Mouse (Mus musculus) layer of hippocampus, postnatal 25 days (tissue): ENCODE data around the gene Gopc. TPM values are rescaled to one million over a fixed set of nuclear protein-coding genes. Genes with fewer than 3 reads are reported as not detected.
A peak's percentile ranks its signal among the peaks of the same experiment; 100 is the strongest.
"Not testable (repeated sequence)": the region's sequence is repeated elsewhere in the genome, so short reads cannot be mapped to it uniquely, and the experiment has no call there.

ENCODE experiments used
- DNase-seq, 2 experiments: peaks; one replicate each; pipeline ENCODE4 v3.0.0; 2022; ENCODE audit warnings: mixed read lengths in 2 of 2, low spot score in 1 of 2; ENCODE audit errors: extremely low spot score in 1 of 2
- total RNA-seq, 2 experiments: library from RNA; stranded (reverse); gene quantifications; 2 replicates each; pipeline ENCODE4 v1.2.3; 2021

Gopc gene
- total RNA-seq, 2 experiments from 2014 or later = 42.6 to 43.3 TPM

DNA sequence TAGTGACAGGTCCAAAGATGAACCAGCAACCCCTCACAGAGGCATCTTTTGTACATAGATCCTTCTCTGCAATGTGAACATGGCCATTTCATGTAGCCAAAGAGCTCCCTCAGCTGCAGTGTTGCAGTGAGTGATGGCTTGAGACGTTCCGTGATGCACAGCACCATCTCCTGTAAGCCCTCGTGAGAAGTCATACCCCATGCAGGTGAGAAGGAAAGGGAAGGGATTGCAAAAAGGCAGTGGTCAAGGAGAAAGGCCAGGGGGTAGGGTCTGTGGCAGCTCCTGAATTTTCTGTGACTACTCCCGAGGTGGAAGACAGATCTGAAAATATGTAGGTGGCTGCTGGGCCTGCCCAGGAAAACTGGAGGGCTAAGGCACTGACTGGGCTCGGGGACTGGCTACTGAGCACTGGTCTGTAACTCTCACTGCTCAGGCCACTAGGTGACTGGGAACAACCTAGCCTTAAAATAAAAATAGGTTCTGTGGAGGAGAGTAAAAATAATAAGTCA, 7.1 kb upstream of the Gopc start, which contains the start of gene Nepn:
Gene Nepn, plus strand, starts transcription at position 51 of the 509 bp plus-strand sequence.
- no peak for DNase-seq

DNA sequence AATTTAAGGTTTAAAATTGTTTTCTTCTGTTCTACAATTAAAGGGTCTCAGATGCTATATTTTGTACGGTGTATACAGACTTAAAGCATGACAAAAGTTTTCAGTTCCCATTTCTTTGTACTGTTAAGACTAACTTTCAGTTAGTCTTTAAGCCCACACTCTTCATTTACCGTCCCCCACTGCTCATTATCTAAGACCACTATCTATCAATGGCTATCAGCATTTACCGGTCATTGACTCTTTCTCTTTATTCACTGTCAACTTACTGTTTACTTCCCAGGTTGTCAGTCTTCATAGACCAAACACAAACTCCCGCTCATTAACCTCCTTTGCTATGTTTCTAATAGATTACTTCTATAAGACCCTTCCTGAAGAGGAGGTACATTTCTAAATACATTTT, 5.3 kb upstream of the Gopc start:
- DNase-seq = no peak

DNA sequence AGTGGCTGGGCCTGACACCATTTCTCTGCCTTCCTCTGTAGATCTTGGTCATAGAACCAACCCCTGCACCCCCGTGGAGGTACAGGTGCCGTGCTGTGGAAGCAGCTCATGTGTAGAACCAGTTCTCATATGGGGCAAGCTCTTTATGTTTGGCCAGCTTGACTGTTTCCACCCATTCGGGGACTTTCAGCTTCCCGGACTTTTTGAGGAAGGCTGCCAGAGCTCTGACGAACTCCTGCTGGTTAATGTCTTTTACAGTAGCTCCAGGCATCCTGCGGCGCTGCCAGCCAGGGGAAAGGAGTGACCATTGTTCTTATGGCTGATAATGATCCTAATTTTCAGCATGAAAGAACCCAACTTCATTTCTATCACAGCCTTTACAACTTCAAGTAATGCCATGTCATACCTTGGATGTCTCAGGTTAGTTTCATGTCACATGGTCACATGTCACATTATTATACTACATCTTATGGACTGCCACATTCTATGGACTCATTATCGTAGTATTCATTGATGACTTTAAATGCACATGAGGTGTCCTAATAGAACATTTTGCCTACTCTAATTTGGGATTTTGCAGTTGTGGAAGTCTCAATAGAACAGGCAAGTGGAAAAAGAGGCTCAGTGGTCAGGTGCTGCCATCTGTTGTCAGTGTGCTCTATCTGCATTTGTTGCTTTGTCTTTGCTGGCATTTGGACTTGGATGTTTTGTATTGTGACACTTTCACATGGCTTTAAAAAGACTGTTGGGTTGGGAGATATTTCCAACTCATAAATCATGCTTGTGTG, 3.1 kb upstream of the Gopc start:
- DNase-seq = peak in 1 of 2 experiments; percentile 57

DNA sequence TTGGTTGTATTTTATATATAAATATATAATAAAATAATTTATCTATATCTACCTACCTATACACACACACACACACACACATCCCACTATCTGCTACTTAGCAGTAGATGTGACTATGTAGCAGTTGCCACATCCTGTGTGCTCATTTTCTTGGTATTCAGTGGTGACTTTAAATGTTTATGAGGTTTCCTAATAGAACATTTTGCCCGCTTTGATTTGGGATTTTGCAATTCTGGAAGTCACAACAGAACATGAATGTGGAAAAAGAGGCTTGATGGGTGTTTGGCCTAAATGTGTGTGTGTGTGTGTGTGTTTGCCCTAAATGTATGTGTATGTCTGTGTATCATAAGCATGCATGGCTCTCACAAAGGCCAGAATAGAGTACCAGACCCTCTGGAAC, 1.6 kb upstream of the Gopc start:
- no peak for DNase-seq

DNA sequence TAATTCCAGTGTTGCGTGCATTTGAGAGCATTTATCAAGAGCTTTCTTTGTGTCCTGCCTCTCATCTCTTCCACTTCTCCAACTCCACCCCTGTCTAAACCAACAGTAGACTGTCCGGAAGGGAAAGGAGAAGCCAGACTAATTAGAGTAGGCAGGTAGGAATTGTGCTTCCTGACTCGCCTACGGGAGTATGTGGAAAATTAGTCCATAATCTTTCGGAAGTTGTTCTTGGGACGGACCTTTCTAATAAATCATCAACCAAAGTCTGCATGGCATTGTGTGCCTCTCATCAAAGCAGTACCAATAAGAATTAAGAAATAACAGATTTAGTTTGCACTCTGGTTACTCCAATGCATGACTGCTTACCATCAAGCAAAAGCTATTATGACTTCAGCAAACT, 1.1 kb upstream of the Gopc start:
- DNase-seq = no peak

DNA sequence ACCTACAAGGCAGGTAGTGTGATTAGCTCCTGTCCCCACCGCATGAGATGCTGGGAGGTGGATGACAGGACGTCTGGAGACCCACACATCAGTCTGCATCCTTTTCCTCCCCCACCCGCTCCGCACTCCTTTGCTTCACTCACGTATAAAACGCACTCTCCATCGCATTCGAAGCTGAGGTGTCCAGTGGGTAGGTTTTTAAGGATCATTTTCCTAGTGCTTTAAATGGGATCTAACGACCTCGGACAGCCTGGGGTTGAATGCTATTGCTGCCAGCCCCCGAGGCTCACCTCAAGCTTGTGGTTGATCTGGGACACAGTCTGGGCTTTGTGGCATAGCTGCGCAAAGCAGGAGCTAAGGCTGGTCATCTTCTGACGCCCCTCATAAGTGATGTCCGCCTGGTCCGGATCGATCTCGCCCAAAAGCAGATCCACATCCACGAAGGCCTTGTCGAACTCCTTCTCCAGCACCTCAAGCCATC, 563 bp downstream of the Gopc start:
- peak in 1 of 2 experiments; percentile 25 for DNase-seq

DNA sequence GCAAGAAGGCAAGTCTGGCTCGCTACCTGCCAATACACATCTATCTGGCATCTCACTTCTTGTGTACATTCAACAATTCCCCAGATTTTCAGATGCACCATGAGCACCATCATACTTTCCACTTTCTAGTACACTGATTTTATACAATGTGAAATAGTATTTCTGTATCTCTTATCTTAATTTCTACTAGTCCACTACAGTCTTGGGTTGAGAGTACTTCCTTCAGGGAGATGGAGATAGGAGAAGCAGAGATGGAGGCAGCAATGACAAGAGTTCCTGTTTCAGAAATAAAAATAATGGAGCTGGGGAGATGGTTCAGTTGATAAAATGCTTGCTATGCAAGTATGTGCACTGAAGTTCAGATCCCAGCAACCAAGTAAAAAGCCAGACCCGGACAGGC, 4.1 kb downstream of the Gopc start:
- DNase-seq = no peak

DNA sequence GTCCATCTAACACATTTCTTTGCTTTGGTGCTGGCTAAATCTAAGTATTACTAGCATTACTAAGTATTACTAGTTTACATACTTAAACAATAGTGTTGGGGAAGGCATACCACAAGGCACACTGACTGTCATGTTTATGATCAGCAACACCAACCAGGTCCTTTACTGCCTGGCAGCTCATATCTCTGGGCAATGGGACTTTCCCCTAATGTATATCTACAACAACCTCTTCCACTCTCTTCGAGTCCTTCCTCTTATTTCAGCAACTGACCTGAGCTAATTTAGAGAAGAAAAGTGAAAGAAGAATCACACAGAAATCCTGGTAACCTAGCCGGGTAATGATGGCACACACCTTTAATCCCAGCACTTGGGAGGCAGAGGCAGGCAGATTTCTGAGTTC, 5.5 kb downstream of the Gopc start:
- no peak for DNase-seq

DNA sequence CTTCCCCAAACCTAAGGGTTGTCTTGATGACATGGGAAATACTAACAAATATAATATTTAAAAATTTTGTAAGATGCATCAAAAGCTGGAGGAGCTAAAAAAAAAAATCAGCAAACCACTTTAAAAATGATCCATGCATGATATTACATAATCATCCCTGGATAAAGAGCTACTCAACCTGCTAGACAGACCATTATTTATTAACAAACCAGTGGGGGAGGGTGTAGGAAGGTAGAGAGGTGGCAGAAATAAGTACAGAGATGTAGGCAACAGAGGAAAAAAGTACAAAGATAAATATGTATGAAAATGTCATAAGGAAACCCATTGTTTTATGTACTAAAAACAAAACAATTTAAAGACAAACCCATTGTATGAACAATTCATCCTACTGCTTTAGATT, 7.3 kb downstream of the Gopc start:
- DNase-seq = no peak

DNA sequence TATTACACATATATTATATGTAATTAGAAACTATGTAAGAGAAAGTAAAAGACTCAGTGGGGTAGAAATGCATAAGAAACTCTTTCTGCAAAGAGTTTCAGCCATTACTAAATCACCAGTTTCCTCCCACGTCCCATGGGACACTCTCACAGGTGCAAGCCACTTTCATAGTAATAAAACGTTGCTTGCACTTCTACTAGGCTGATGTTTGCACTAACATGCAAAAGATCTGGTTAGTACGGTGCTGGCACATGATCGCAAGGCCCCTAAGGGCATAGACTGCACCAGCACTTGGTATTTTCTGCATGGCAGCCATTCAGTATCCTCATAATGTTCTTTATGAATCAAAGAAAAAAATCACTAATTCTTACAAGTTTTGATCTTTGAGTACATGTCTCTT, 8.1 kb downstream of the Gopc start:
- DNase-seq = no peak

DNA sequence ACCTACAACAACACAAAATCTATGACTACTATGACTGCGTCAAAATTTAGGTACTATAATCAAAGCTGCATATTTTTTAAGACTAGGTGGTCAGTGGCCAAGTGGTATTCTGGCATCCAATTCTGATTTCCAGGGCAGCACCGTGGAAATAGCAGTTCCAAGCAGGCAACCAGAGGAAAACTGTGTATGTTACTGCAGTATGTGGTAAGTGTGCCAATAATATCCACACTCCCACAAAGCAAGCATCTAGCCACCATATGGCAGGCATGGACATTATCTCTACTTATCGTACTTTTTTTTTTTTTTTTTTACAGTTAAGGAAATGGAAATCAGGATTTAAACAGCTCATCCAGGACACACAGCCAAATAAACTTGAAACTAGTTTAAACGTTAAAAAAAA, 13.5 kb downstream of the Gopc start:
- no peak for DNase-seq

DNA sequence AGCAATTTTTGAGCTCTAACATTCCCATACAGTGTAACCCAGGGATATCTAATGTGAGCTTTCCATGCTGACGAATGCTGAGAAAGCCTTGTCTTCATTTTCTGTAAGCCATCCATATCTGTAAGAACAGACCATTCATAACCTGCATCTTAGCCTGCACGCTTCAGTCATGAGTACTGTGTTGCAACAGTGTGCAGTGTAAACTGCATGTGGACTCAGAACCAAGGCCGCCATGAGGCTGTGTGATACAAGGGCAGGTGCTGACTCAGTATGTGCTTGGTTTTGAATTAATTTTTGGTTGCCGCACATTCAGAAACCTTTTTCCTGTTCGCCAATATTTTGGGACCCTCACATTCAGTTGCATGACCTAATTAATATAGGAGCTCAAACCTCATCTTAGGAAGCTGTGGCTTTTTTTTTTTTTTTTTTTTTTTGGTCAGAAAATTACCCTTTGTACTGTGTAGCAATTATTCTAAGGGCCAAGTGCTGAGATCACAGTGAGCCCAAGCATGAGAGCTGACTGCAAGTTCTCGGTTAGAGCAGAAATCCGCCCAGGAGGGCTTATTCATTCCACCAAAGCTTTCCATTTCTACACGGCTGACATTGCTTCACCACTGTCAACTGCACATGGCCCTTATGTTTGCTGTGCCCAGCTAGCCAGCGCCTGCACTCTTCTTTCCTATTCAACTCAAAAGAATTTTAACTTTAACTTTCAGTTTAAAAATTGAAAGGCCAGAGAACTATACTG, 20.9 kb downstream of the Gopc start:
- no peak for DNase-seq

DNA sequence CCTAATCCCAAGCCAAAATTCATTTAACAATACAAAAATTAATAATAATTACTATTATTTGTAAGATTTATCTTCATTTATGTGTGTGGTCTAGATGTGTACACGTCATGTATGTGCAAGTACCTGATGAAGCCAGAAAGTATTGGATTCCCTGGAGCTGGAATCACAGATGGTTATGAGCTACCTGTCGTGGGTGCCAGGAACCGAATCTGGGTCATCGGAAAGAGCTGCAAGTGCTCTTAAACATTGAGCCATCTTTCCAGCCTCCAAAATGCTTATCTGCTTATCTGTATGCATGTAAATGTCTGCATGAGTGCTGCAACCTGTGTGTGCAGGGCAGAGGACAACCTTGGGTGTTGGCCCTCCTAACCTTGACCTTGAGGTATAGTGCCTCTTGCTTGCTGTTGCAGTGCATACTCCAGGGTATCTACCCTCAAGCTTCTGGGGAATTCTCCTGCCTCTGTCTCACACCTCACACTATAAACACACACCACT, 21.6 kb downstream of the Gopc start:
- DNase-seq = no peak

DNA sequence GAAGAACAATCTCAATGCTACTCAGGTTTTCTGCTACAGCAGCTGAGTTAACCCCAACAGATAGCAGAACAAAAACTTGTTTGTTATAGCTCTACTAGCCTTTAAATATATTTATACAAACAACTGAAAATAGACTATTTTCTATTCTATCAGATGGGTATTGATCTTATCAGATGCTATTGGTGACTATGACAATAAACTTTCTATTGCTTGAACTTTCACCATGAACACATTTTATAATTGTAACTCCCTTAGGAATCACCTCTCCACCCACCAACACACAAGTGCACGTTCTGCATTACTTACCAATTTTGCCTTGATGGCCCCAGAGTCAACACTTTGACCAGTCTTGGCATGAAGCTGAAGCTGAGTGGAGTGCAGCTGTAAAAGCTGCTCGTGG, 23.5 kb downstream of the Gopc start, which contains the start of gene Gm26741:
Gene Gm26741, plus strand, starts transcription at position 301 of the 400 bp plus-strand sequence.
- DNase-seq = no peak

DNA sequence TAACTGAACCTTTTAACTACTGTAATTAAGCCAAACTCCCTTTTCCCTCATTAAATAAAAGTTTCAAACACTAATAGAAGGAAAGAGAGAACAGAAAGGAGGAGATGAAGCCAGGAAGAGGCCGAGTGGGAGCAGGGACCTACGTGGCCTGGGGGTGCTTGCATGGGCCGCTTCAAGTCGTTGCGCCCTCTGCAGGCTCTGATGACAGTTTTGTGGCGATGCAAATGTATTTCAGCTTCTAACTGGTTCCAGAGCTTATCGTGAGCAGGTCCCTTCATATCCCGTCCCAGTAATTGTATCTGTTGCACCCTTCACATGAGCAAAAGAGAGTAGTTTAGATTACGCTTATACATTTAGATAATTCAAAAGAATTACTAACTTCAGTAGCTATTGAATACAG, 28.7 kb downstream of the Gopc start:
- no peak for DNase-seq

DNA sequence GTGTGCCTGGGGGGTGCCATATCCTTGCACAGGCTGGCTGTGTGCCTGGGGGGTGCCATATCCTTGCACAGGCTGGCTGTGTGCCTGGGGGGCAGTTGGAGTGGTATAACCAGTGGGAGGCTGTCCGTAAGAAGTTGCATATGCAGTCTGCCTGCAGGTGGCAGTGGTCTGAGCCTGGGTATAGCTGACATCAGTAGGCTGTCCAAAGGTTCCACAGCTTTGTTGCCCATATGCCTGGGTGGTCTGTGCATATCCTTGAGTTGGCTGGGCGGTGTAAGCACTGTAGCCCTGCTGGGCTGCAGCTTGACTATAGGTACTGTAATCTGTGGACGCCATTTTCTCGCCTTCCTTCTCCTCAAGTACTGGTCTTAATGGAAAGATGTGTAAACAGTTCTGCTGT, 38.6 kb downstream of the Gopc start:
- not testable (repeated sequence) for DNase-seq

DNA sequence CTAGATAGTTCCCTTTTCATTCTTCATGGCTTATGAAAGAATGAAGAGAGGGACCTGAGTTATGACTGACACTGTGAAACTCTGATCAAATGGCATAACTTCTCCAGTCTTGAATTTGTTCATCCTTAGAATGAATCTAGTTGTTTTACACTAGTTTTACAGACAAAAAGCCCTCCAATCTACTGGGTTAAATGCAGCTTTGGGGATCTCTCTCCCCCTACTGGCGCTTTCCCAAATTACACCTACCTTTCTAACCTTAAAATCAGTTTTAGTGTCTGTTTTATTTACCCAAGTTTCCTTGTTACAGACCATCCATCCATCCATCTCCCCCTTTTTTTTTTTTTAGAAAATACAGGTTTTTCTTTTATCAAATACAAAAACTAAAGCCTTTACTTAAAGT, 50.9 kb downstream of the Gopc start:
- peak in 1 of 2 experiments; percentile 70 for DNase-seq

DNA sequence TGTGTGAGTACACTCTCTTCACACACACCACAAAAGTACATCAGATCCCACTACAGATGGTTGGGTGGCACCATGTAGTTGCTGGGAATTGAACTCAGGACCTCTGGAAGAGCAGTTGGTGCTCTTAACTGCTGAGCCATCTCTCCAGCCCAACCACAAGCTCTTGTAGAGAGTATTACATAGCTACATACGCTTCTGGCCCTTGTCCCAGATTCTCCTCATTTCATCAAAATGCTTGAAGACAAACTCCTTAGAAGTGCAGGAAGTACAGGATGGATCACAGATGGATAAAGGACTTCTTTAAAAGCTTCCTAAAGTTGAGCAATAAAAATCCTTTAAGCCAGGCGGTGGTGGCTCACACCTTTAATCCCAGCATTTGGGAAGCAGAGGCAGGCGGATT, 60.0 kb downstream of the Gopc start:
- no peak for DNase-seq

DNA sequence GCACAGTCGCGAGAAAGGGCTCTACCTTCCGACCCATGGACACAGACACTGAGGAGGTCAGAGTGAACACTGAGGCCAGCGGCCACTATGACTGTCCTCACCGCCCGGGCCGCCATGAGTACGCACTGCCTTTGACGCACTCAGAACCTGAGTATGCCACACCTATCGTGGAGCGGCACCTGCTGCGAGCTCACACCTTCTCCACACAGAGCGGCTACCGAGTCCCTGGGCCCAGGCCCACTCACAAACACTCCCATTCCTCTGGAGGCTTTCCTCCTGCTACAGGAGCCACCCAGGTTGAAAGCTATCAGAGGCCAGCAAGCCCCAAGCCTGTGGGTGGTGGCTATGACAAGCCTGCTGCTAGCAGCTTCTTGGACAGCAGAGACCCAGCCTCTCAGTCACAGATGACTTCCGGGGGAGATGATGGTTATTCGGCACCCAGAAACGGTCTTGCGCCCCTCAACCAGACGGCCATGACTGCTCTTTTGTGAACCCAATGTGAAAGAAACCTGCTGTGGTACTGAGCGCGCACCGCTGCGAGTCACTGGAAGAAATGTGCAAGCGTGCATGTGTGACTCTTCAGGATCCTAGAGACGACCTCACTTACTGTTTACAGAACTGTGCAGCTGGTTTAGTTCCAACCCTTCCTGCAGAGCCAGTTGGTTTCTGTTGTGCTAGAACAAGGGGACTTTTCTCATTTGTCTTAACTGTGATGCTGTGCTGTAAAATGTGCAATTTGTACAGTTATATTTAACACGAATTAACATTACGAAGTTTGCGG, 62.2 kb downstream of the Gopc start:
- DNase-seq = no peak

DNA sequence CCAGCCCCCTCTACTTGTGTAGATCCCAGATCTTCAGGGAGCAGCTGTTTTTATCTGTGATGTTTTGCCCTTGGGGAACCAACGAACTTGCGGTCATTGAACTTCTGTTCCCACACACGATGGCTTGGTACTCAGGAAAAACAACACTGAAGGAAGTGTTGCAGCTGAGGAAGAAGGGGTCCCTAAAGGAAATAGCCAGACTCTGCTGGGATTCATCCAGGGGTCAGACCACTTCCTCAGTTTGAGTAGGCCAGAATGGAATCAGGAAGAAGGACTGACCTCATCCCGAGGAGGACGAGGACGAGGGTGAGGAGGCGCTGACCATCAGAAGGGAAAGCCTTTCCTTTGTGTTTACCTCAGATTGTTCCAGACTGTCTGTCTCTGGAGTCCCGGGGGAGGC, 72.7 kb downstream of the Gopc start:
- no peak for DNase-seq

DNA sequence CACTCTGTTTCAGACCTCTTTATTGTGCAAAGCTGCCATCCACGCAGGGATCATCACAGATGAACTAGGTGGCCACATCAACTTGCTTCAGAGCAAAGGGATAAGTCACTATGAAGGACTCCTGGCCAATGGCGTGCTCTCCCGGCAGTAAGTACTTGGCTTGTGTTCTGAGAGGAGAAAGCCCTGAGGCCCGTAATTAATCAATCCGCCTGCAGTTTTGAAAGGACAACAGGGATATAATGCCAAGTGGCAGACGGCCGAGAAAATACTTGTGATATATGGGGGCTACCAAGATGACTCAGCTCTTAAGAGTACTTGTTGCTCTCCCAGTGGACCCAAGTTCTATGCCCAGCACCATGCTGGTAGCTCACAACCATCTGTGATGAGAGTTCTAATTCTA, 77.3 kb downstream of the Gopc start:
- DNase-seq = no peak
